ENCODE assay signal across 8 mouse cellular contexts in the genomic region with DNA sequence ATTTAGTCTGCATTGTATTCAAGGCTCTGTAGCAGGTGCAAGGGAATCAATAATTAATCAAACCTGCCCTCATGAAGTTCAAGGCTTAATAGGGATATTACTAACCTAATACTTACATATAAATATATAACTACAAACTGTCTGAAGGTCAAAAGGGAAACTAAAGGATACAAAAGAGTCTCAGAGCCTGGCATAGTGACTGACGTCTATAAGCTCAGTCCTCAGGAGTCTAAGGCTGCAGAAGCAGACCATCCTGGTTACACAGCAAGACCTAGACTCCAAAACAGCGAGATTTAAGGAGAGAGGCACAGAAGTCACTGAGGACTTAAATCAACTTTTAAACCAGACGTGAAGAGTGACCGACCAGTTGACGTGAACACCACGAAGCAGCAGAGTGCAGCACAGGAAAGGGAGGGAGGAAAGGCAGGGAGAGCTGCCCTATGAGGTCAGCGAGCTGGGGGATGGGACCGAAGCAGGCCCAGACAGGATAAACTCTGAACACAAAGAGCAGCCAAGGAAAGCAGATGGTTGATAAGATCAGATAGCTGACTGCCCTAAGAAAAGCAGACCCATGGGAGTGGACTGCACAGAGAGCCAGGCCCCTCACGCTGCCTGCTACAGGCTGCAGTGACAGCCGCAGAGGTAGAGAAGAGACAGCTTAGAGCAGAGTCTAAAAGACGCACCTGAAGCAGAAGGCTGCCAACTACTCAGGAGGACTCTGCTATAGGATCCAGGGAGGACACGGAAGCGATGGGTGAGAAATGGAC. TPM values are rescaled to one million over a fixed set of nuclear protein-coding genes. Genes with fewer than 3 reads are reported as not detected.
A peak's percentile ranks its signal among the peaks of the same experiment; 100 is the strongest.
DNase-seq lines count a peak whose midpoint lies in the region; ATAC-seq lines count a peak whose summit lies in the region.

No protein-coding gene starts in this region.

- ATAC-seq in forebrain, embryonic 14.5 days: peak; percentile 40

- WGBS in forebrain, embryonic 14.5 days: 52% methylated on average over 13 of the region's 13 CpGs
- 33% methylated on average over 13 of the region's 13 CpGs for WGBS in limb, embryonic 10.5 days
- 36% methylated on average over 13 of the region's 13 CpGs for whole genome bisulfite sequencing in midbrain, embryonic 10.5 days

- no peak overlapping the region for H3K9ac ChIP-seq in forebrain, embryonic 14.5 days (ENCODE audit: low read length)

- H3K9me3 ChIP-seq in forebrain, embryonic 14.5 days (replicated peaks; ENCODE audit: control insufficient read depth, low read length): no peaks in the 10 kb centered on the region
- H3K9me3 ChIP-seq in limb, embryonic 10.5 days (replicated peaks): no peaks in the 10 kb centered on the region
- H3K9me3 ChIP-seq in midbrain, embryonic 10.5 days (replicated peaks): no peaks in the 10 kb centered on the region

- peaks cover 6% of the 10 kb centered on the region; the same call in 1 of the 2 replicates for H3K36me3 ChIP-seq in forebrain, embryonic 14.5 days (ENCODE audit: control insufficient read depth, insufficient read depth, low read length)
- no peaks in the 10 kb centered on the region for H3K36me3 ChIP-seq in limb, embryonic 10.5 days
- peaks cover 4% of the 10 kb centered on the region; the same call in 1 of the 2 replicates for H3K36me3 ChIP-seq in midbrain, embryonic 10.5 days

- peak; percentile 64 for DNase-seq in adrenal gland, postnatal 10 days
- no peak for DNase-seq in adrenal gland, adult 8-10 months
- DNase-seq in forebrain, embryonic 14.5 days (ENCODE audit: low spot score): no peak
- DNase-seq in heart, postnatal 4 days: peak; percentile 63
- no peak for DNase-seq in limb, embryonic 10.5 days (ENCODE audit: low spot score)
- DNase-seq in midbrain, embryonic 10.5 days (ENCODE audit: low spot score): peak; percentile 60
- no peak for DNase-seq in thymus, adult 18-20 months
- DNase-seq in c-Kit-positive CD71-positive TER-119-positive erythroid progenitor cells, embryonic 14.5 days (ENCODE audit: low spot score): no peak

- H3K27me3 ChIP-seq in forebrain, embryonic 14.5 days (replicated peaks; ENCODE audit: control insufficient read depth, insufficient read depth, low read length): no peaks in the 10 kb centered on the region
- no peaks in the 10 kb centered on the region for H3K27me3 ChIP-seq in limb, embryonic 10.5 days (ENCODE audit: low read depth, poor library complexity, severe bottlenecking)
- H3K27me3 ChIP-seq in midbrain, embryonic 10.5 days (ENCODE audit: low read depth, poor library complexity, severe bottlenecking): no peaks in the 10 kb centered on the region

- H3K4me1 ChIP-seq in forebrain, embryonic 14.5 days (ENCODE audit: control insufficient read depth, insufficient read depth, low read length): peaks cover 12% of the 10 kb centered on the region
- peaks cover 30% of the 10 kb centered on the region for H3K4me1 ChIP-seq in limb, embryonic 10.5 days
- peaks cover 48% of the 10 kb centered on the region for H3K4me1 ChIP-seq in midbrain, embryonic 10.5 days

- peak overlapping the region; percentile 39 for H3K27ac ChIP-seq in forebrain, embryonic 14.5 days (ENCODE audit: low read depth, low read length)
- H3K27ac ChIP-seq in limb, embryonic 10.5 days: peak overlapping the region; percentile 61
- peak overlapping the region; percentile 82 for H3K27ac ChIP-seq in midbrain, embryonic 10.5 days (replicated peaks)

- H3K4me3 ChIP-seq in forebrain, embryonic 14.5 days (ENCODE audit: low read depth, low read length): no peak overlapping the region
- no peak overlapping the region for H3K4me3 ChIP-seq in limb, embryonic 10.5 days
- 0 out of 2 replicates have a peak overlapping the region, but pooled peaks have one; percentile 1 for H3K4me3 ChIP-seq in midbrain, embryonic 10.5 days

- H3K4me2 ChIP-seq in forebrain, embryonic 14.5 days (ENCODE audit: low read length): no peak overlapping the region

RNA-seq across cellular contexts. Expression of gene Fnip2, which starts 48.7 kb away (rescaled TPM):
- 10 to 100 TPM; 12.3 to 14.1 TPM for total RNA-seq in adrenal gland, postnatal 10 days (2021)
- total RNA-seq in adrenal gland, adult 8-10 months (2022): 10 to 100 TPM in 3 of 4 experiments, 1 to 10 TPM in 1; 9.1 to 13.0 (median 10.3) TPM
- polyA plus RNA-seq in forebrain, embryonic 14.5 days (2014; fragmentation: Nextera tagmentation; extraction: Ambion mirVana): 3.0 and 3.6 TPM in 2 replicates
- 10 to 100 TPM; 17.8 to 19.4 TPM for total RNA-seq in heart, postnatal 4 days (2021)
- 5.2 and 5.7 TPM in 2 replicates for polyA plus RNA-seq in limb, embryonic 10.5 days (2016; fragmentation: Nextera tagmentation; extraction: Ambion mirVana)
- polyA plus RNA-seq in midbrain, embryonic 10.5 days (2016; fragmentation: Nextera tagmentation; extraction: Ambion mirVana): 4.3 and 4.4 TPM in 2 replicates

Comparison
In these comparisons a context has a peak if more than half of its experiments do, and no peak if none do; other contexts are left out.
1. DNase-seq: peak in adrenal gland, postnatal 10 days (single experiment), heart, postnatal 4 days (single experiment) and midbrain, embryonic 10.5 days (single experiment); none in adrenal gland, adult 8-10 months (single experiment), forebrain, embryonic 14.5 days (single experiment), limb, embryonic 10.5 days (single experiment), thymus, adult 18-20 months (0 of 2) and c-Kit-positive CD71-positive TER-119-positive erythroid progenitor cells, embryonic 14.5 days (single experiment).
2. Peak in every context shown above with its lines, with median percentiles within 50 percentile points of each other: H3K27ac ChIP-seq.